Mouse (Mus musculus) splenic B cell, adult 2 months (primary cell): ENCODE measurements around the gene Sema4c.
"Not testable (repeated sequence)": the region's sequence is repeated elsewhere in the genome, so short reads cannot be mapped to it uniquely, and the experiment has no call there.

ENCODE experiments used
- DNase-seq: peaks from one replicate; pipeline ENCODE4 v3.0.0-alpha.2; 2011; ENCODE audit warnings: low read depth, low spot score
- H3K27me3 ChIP-seq: 2 replicates; pipeline ENCODE4 v1.6.1; 2012; ENCODE audit warnings: mild to moderate bottlenecking, low read length, moderate library complexity, mixed read lengths; ENCODE audit not compliant: control insufficient read depth, poor library complexity, insufficient read depth, severe bottlenecking
- H3K36me3 ChIP-seq: 2 replicates; pipeline ENCODE4 v1.6.1; 2012; ENCODE audit warnings: mild to moderate bottlenecking, low read length, moderate library complexity, mixed read lengths; ENCODE audit not compliant: control insufficient read depth, poor library complexity, insufficient read depth, severe bottlenecking

Sema4c gene

GRCm38 (mm10) chr1:36539186-36539585, 19.0 kb downstream of the Sema4c start, which contains the start of gene Gm42417:
Gene Gm42417, minus strand, starts transcription at chr1:36539429.
- no peak for DNase-seq
- H3K36me3 ChIP-seq = peaks cover 4% of the 10 kb centered on the region
- H3K27me3 ChIP-seq = no peaks in the 10 kb centered on the region

GRCm38 (mm10) chr1:36538727-36539126, 19.4 kb downstream of the Sema4c start:
- peaks cover 2% of the 10 kb centered on the region for H3K36me3 ChIP-seq
- no peak for DNase-seq
- H3K27me3 ChIP-seq = no peaks in the 10 kb centered on the region

GRCm38 (mm10) chr1:36536783-36537182, 21.4 kb downstream of the Sema4c start, which contains the start of gene Ankrd23:
Gene Ankrd23, minus strand, starts transcription at chr1:36536883.
- not testable (repeated sequence) for H3K36me3 ChIP-seq, H3K27me3 ChIP-seq, DNase-seq

GRCm38 (mm10) chr1:36536397-36536728, 21.8 kb downstream of the Sema4c start:
- no peak for DNase-seq
- Histone ChIP-seq H3K36me3 (peaks cover 2% of the 10 kb centered on the region), H3K27me3 (no peaks in the 10 kb centered on the region)

GRCm38 (mm10) chr1:36535477-36536396, 22.4 kb downstream of the Sema4c start:
- no peak for DNase-seq
- H3K27me3 ChIP-seq = no peaks in the 10 kb centered on the region
- peaks cover 3% of the 10 kb centered on the region for H3K36me3 ChIP-seq

- H3K27me3 ChIP-seq = no peaks in the 10 kb centered on the region
- H3K36me3 ChIP-seq = peaks cover 2% of the 10 kb centered on the region; the same call in 1 of the 2 replicates
- DNase-seq = no peak
Measured at GRCm38 (mm10) chr1:36534595-36535058, 23.5 kb downstream of the Sema4c start.

- Histone ChIP-seq H3K36me3 (peaks cover 2% of the 10 kb centered on the region; the same call in 1 of the 2 replicates), H3K27me3 (no peaks in the 10 kb centered on the region)
- DNase-seq = no peak
Measured at GRCm38 (mm10) chr1:36533546-36533945, 24.6 kb downstream of the Sema4c start.

- peaks cover 2% of the 10 kb centered on the region for H3K36me3 ChIP-seq
- no peaks in the 10 kb centered on the region for H3K27me3 ChIP-seq
- no peak for DNase-seq
Measured at GRCm38 (mm10) chr1:36531461-36531860, 26.7 kb downstream of the Sema4c start.

- peaks cover 2% of the 10 kb centered on the region for H3K36me3 ChIP-seq
- DNase-seq = no peak
- H3K27me3 ChIP-seq = no peaks in the 10 kb centered on the region
Measured at GRCm38 (mm10) chr1:36530962-36531361, 27.2 kb downstream of the Sema4c start.

GRCm38 (mm10) chr1:36530485-36530884, 27.7 kb downstream of the Sema4c start:
- no peak for DNase-seq
- no peaks in the 10 kb centered on the region for H3K27me3 ChIP-seq
- peaks cover 2% of the 10 kb centered on the region for H3K36me3 ChIP-seq

- H3K36me3 ChIP-seq = peaks cover 2% of the 10 kb centered on the region
- no peak for DNase-seq
- H3K27me3 ChIP-seq = no peaks in the 10 kb centered on the region
Measured at GRCm38 (mm10) chr1:36529875-36530274, 28.3 kb downstream of the Sema4c start.

- no peak for DNase-seq
- H3K27me3 ChIP-seq = no peaks in the 10 kb centered on the region
- H3K36me3 ChIP-seq = peaks cover 2% of the 10 kb centered on the region
Measured at GRCm38 (mm10) chr1:36529274-36529673, 28.9 kb downstream of the Sema4c start.

GRCm38 (mm10) chr1:36528351-36528750, 29.8 kb downstream of the Sema4c start:
- Histone ChIP-seq H3K27me3 (no peaks in the 10 kb centered on the region), H3K36me3 (peaks cover 2% of the 10 kb centered on the region)
- no peak for DNase-seq

GRCm38 (mm10) chr1:36526903-36527302, 31.2 kb downstream of the Sema4c start:
- Histone ChIP-seq H3K36me3 (peaks cover 5% of the 10 kb centered on the region), H3K27me3 (no peaks in the 10 kb centered on the region)
- no peak for DNase-seq

GRCm38 (mm10) chr1:36525774-36526173, 32.4 kb downstream of the Sema4c start:
- peaks cover 4% of the 10 kb centered on the region for H3K36me3 ChIP-seq
- DNase-seq = no peak
- no peaks in the 10 kb centered on the region for H3K27me3 ChIP-seq
